Mouse (Mus musculus): ENCODE data around the gene Rgs17.

DNA sequence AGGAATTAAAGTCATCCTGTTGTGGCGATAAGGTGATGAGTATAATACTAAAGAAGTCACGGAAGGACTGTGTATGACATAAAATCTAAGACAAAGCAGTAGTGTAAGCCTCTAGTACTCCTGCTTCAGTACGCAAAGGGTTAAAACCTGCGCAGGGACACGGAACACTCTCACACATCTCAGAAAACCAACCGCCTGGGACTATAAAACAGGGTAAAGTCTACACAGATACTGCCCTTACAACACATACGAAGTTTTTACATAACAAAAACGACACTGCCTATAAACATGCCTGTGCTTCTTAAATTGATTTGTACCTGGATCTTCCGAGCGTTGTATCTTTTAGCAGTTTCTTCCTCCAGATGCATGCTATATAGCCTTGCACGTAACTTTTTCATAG, 108.5 kb downstream of the Rgs17 start:
- no peak for TF ChIP-seq CTCF (IDR thresholded peaks at IDR 0.05; ENCODE audit: borderline replicate concordance, insufficient read depth, low read depth, low read length)
- no peak for TF ChIP-seq POLR2A (IDR thresholded peaks at IDR 0.05; ENCODE audit: borderline replicate concordance, insufficient read depth, low read length)

Measured in cerebellum, adult 2 months (tissue).